Mouse (Mus musculus): Measurements from ENCODE around the gene Osbp.

Gene Osbp

DNA sequence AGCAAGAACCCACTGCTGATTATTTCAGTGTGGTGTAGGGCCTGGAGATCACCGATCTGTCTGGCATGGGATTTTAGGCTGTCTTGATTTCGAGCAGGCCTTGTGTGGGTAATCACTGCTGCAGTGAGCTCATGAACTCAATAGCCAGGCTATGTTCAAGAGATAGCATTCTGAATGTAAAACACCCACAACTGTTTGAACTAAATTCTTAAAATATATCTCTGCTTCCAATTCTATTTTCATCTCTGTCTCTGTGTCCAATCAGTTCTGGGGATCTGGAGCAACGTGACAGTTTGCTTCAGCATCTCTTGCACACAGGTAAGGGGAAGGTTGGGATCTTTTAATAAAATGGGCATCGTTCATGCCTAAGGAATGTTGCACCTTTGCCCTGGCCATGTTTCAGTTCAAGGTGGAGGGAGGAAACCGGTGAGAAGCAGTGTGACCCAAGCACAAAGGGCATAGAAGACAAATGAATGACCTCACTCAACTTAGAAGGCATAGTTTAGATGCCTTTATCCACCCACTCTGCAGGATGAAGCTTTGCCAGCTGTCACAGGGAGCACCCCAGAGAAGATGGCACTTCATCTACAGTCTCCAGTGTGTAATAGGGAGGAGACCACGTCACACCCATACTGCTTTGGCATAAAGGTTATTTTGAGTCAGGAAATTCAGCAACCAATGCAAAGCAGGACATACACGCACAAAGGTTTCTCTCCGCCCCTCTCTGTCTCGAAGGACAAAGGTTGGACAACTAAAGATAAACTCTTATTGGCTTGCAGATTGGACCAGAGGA is 38.7 kb downstream of the Osbp start:
- CTCF ChIA-PET: no interaction called here

DNA sequence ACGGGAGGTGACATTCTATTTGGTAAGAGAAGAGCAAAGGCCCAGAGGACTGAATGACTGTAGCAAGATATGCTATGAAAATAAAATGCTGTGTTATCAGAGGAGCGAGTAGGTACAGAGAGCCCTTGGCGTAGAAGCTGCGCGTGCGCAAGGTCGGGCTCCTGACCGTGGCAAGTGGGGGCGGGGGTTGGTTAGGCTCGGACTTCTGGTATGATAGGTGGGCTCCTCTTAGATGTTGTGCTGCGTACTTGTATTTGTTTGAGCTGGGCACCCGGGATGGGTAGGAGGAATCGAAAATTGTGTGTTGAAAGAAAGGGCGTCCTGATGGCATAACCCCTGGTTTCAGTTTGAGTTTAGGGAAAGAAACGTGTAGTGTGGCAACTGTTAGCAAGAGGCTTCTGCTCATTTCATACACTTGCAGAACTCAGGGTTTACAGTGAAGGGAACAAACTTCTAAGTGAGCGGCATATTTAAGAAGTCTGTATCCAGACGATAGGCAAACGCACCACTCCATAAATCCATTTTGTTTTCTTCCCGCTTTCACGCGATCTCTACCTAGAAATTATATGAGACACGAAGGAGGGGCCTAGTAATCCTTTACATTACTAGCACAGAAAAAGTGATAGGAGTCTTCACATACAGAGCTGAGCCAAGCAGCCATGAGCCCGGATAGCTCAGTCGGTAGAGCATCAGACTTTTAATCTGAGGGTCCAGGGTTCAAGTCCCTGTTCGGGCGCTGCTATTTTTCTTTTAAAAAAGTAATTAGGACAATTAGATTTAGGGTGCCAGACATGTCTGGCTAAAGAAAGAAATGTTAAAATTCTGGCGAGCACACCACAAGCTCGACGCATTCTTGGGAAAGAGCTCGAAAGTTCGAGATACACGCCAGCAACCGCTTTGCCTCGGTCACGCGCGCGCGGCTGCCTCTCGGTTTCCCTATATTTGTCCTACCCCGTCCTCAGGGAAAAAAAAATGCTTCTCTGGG is 39.9 kb downstream of the Osbp start:
- POLR2A ChIA-PET: interaction anchor here in 3 of 4 experiments (0.8 to 6.0 kb wide), 14 partner anchors 10 to 187 kb away, joined by 3 to 45 read pairs (median 4); partner anchors contain the start of genes Osbp (in 3 of the 3) and Patl1 (in 2 of the 3)
- CTCF ChIA-PET: interaction anchor here in 3 of 4 experiments (0.5 to 1.1 kb wide), 4 partner anchors 86 to 906 kb away, joined by 3 to 17 read pairs (median 4); partner anchors contain the start of gene Stx3 (in 1 of the 3)

More for the DNA sequence above, 38.7 kb downstream of the Osbp start:
- POLR2A ChIA-PET: interaction anchor here in 3 of 4 experiments (0.6 to 6.0 kb wide), 10 partner anchors 9 to 706 kb away, joined by 3 to 45 read pairs (median 6); partner anchors contain the start of gene Osbp (in 3 of the 3)

DNA sequence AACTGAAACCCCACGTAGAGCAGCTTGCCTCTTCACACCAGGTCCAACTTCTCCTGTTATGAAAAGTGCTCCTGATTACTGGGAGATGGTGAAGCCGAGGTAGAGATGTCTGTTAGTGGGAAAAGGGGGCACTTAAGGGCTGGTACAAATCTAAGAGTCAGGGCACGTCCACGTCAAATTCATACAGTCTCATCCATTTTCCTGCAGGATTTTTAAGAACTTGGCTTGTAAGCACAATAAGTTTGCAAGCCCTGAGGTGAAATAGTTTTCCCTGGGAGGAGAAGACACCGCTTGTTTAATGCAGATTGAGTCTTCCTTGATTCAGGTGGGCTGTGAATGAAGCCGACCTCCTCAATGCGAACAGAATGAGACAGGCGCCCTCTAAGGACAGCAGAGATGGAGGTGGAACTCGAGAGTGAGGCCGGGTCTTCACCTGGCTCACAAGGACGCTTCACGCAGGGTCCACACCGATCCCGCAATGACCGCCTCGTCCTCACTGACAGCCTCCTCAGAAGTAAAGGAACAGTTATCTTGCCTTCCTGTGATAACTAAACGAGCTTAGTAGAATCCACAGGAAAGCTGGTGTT is 40.7 kb downstream of the Osbp start:
- ChIA-PET CTCF (interaction anchor here in 2 of 4 experiments (0.6 to 1.9 kb wide), 4 partner anchors 187 to 906 kb away, joined by 3 to 4 read pairs (median 4); partner anchors contain the start of gene Stx3 (in 1 of the 2)), POLR2A (interaction anchor here in 3 of 4 experiments (0.8 to 5.4 kb wide), 11 partner anchors 11 to 188 kb away, joined by 3 to 31 read pairs (median 4); partner anchors contain the start of gene Patl1 (in 2 of the 3))

DNA sequence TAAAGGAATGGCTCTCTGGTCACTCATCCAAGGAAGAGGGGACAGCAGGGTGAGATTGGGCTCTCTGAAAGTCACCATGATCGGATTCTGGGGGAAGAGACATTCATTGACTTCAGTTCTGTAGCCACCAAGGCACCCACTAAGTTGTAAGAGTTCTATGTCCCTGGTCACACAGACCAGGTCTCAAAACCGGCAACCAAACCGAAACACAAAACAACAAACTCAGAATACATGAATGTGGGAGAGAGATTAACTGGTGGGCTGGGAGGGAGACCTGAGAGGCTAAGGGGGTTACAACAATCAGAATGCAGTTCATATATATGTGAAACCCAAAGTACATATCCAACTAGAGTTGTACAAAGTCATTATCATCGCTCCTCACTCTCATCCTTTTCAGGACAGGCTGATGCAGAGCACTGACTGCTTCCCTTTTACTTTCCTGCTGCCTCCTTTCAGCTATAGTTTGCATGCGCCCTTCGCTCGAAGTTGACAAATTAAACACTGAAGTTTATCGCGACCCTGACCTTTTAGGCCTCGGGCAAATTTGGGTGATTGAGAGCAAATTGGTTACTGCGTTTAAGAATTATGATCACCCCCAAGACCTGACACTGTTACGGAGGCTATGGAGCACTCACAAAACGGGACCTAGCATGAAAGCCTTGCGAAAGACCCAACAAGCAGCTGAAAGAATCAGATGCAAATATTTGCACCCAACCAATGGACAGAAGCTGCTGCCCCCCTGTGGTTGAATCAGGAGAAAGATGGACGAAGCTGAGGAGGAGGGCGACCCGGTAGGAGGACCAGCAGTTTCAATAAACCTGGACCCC is 41.6 kb downstream of the Osbp start:
- POLR2A ChIA-PET: interaction anchor here (0.5 to 5.5 kb wide), 23 partner anchors 8 to 237 kb away, joined by 3 to 65 read pairs (median 5); partner anchors contain the start of genes Osbp (in 3 of the 4), Patl1 (in 2 of the 4), Mrpl16 (in 1 of the 4) and Stx3 (in 1 of the 4)
- CTCF ChIA-PET: interaction anchor here in 3 of 4 experiments (0.6 to 2.2 kb wide), 11 partner anchors 16 to 1151 kb away, joined by 3 to 12 read pairs (median 4); partner anchors contain the start of gene Osbp (in 1 of the 3)

DNA sequence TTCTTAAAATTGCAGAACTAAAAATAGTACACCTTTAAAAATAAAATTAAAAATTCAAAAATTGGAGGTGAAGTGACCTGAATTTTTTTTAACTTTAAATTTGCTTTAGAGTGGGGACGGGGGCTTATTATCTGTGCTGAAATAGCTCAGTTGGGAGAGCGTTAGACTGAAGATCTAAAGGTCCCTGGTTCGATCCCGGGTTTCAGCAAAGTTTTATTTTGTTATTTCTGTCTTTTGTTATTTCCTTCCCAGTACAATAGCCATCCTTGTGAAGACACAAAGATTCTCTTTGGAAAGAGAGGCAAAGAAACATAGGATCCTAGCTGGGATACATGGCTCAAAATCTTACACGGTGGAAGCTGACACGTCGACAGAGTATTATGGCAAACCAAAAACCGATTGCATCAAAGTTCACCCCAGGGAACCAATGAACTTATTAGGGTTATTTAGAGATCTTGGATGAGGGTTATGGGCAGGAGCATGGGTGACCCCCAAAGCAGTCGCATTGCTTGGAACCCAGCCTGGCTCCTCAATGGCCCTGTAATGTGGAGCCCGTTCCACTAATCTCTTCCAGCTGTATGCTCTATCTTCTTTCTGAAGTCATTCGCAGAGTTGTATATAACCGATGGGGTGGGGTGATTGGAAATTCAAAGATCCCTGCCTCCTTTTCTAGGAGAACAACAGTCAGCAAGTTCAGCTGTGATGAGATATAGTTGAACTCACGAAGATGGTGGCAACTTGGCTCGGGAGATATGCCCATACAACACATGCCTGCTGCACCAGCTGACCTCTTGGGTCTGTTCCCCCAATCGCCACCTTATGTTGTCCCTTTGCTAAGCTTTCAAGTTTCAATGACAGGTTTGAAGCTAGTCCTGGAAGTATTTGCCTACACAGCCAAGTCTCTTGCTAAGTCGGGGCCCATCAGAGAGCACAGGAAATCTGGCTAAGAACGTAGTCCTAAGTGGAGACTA is 43.0 kb downstream of the Osbp start:
- ChIA-PET POLR2A (interaction anchor here (0.5 to 5.5 kb wide), 29 partner anchors 8 to 1330 kb away, joined by 3 to 65 read pairs (median 6); partner anchors contain the start of genes Osbp (in 3 of the 4), Patl1 (in 2 of the 4), Mrpl16 (in 1 of the 4) and Stx3 (in 1 of the 4)), CTCF (interaction anchor here (0.5 to 2.2 kb wide), 9 partner anchors 10 to 231 kb away, joined by 3 to 12 read pairs (median 5); partner anchors contain the start of genes Osbp (in 1 of the 4) and Stx3 (in 1 of the 4))

DNA sequence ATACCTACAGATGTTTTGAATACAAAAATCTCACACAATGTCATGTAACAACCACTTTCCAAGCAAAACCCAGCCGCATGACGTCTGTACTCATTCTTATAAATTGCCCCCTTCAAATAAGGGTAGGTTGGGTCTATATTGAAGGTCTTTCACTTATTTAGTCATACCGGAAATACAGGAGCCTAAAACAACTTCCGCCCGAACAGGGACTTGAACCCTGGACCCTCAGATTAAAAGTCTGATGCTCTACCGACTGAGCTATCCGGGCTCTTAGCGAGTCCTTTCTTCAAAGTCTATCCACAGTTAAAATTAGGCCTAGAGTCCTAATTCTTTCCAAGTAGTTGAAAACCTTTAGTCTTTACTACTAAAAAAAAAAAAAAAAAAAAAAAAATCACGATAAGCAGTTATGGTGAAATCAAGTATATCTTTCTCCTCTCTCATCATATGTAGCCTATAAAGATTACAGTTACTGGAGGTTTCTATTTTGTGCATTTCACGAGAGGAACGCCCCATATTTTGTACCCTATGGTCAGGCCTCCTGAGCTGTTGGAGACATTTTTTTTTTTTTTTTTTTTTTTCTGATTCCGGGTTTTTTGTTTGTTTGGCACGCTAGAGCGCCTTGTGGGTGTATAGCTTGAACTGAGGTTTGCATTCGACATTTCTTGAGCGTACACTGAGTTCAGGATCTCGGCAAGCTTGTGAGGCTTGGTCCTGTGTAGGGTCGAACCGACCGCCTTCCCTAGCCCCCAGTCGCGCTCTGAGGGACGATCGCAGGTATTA is 44.0 kb downstream of the Osbp start:
- CTCF ChIA-PET: interaction anchor here in 3 of 4 experiments (0.6 to 0.7 kb wide), 7 partner anchors 14 to 1523 kb away, joined by 4 to 9 read pairs (median 6); no protein-coding TSS in a partner anchor
- POLR2A ChIA-PET: interaction anchor here (0.5 to 5.5 kb wide), 36 partner anchors 7 to 1331 kb away, joined by 3 to 65 read pairs (median 4); partner anchors contain the start of genes Osbp (in 2 of the 4) and Patl1 (in 2 of the 4)

DNA sequence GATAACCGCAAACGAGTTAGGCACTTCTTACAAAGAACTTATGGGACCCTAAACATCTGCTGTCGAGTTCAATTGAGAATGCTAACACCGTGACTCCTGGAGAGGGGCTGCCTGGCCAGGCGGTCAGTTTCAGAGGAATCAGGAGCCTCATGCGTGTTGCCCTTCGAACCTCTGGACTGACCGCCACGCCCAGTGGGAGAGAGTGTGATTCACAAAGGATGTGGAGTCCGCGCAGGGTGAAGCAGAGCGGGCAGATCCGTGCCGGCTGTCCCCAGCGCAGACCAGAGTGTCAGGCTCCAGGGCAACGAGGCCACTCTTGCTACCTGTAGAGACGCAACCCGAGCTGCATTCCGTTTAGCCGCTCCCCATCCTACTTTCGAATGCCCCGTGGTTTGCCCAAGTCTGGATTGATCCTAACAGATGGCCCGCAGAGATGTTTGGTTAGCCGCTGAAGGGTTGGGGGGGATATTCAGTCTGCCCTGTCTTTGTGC is 44.6 kb downstream of the Osbp start:
- ChIA-PET CTCF (interaction anchor here in 2 of 4 experiments (0.7 to 2.2 kb wide), 3 partner anchors 9 to 205 kb away, joined by 4 to 9 read pairs (median 4); no protein-coding TSS in a partner anchor), POLR2A (interaction anchor here in 3 of 4 experiments (0.6 to 5.5 kb wide), 32 partner anchors 8 to 895 kb away, joined by 3 to 65 read pairs (median 6); partner anchors contain the start of genes Osbp (in 2 of the 3), Patl1 (in 2 of the 3) and Stx3 (in 1 of the 3))

DNA sequence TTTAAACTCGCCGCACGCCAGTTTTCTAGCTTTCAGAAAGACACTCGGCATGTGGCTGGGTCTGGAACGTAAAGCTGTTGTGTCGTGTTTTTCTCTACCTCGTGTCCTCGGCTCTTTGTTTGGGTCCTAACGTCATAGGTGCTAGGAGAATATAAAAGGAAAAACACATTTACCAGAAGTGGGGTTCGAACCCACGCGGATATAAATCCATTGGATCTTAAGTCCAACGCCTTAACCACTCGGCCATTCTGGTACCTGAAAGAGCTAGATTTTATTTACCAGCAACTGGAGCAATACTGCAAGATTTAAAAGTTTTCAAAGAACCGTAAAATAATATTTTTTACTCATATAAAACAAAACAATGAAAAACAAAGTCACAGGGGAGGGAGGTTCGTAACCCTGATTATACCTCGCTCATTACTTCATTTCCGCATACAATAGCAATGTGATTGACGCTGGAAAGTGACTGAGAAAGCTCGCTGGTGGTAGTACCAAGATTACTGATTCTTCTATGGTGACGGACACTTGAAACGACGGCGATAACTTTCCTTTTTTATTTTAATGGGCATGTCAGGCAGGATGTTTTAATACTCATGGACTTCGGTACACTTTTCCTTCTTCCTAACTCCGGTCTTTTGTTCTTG is 45.3 kb downstream of the Osbp start:
- ChIA-PET POLR2A (interaction anchor here in 3 of 4 experiments (0.6 to 5.5 kb wide), 30 partner anchors 8 to 1414 kb away, joined by 3 to 65 read pairs (median 3); partner anchors contain the start of genes Osbp (in 2 of the 3), Patl1 (in 2 of the 3) and Stx3 (in 2 of the 3)), CTCF (interaction anchor here in 3 of 4 experiments (0.6 to 2.2 kb wide), 5 partner anchors 10 to 491 kb away, joined by 3 to 9 read pairs (median 4); no protein-coding TSS in a partner anchor)

DNA sequence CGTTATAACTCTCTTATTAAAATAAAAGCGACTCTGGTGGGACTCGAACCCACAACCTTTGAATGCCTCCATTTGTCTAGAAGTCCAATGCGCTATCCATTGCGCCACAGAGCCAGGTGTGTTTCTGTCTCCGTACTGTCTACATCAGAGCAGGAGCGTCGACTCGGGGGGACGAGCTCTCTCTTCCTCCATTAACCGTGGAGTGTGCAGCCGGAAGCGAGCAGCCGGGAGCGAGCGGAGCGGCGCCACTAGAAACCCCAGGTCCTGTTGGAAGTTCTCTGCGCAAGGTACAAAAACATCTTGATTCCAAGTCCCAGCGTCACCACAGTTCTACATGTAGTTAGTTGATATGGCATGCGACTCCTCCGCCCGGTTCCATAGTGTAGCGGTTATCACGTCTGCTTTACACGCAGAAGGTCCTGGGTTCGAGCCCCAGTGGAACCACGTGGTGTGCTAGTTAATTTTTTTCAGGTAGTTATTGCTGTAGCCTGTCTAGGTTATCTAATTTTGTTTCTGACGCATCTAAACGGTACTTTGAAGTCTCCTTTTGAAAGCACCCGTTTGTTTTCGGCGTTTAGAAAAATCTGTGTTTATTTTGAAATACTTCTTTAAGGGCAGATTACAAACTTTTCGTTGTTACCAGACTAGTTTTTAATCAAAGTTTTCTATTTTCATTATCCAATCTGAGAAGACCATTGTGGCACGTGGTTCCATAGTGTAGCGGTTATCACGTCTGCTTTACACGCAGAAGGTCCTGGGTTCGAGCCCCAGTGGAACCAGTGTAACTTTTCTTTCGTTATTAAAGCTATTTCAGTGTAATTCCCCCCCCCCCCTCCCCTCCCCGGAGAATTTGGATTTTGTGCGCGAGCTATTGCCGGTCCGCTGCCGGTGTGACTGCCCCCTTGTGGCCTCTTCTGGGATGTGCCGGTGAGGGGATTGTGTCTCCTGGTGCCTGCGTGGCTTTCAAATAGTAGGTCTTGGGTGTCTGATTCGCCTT is 46.1 kb downstream of the Osbp start:
- CTCF ChIA-PET: interaction anchor here (0.6 to 2.2 kb wide), 8 partner anchors 10 to 1335 kb away, joined by 3 to 9 read pairs (median 5); no protein-coding TSS in a partner anchor
- POLR2A ChIA-PET: interaction anchor here (0.6 to 5.5 kb wide), 37 partner anchors 9 to 1486 kb away, joined by 3 to 65 read pairs (median 3); partner anchors contain the start of genes Osbp (in 2 of the 4), Patl1 (in 2 of the 4), Stx3 (in 2 of the 4) and Cpsf7 (in 1 of the 4)

DNA sequence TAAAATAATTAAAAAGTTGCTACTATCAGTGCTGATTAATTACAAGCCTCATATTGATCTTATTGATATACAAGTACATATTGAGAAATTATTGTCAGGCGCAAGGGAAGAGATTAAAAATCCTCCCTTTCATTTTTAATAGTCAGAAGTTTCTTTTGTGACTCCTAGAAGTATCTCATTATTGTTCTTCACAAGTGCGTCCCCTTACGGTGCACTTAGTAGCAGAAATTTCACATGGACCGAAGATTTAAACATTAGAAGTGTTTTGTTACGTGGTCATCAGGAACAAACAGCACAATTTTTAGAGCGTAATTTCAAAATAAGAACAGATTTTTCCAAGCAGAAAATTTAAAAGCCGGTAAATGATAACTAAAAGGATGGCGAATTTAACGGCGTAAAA is 46.9 kb downstream of the Osbp start:
- POLR2A ChIA-PET: interaction anchor here in 3 of 4 experiments (0.6 to 5.5 kb wide), 11 partner anchors 10 to 1487 kb away, joined by 3 to 65 read pairs (median 4); partner anchors contain the start of genes Osbp (in 2 of the 3), Cpsf7 (in 1 of the 3), Sdhaf2 (in 1 of the 3) and Zfp91 (in 1 of the 3)

DNA sequence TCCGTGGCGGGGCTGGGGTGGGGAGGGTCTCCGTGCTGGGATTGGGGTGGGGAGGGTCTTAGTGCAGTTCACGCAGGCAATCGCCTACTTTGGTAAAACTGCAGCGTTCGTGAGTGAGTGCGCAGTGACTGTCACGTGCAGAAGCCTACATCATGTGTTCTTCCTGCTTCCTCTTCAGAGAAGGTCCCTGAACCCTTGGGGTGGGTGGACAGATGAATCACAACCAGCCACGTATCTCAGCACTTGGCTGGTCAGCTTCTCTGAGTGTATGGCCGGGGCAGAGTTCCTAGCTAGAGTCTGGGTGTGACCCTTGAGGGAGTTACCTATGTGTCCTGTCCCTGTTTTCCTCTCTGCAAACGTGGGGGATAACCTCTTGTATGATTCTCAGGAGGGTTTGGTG is 47.5 kb downstream of the Osbp start:
- POLR2A ChIA-PET: interaction anchor here in 1 of 4 experiments (1.6 kb wide), 1 partner anchor 48 kb away, joined by 5 read pairs; no protein-coding TSS in a partner anchor
- CTCF ChIA-PET: interaction anchor here in 1 of 4 experiments (0.9 kb wide), 1 partner anchor 48 kb away, joined by 3 read pairs; no protein-coding TSS in a partner anchor

More for the DNA sequence above, 46.9 kb downstream of the Osbp start:
- CTCF ChIA-PET: interaction anchor here in 2 of 4 experiments (0.6 to 2.2 kb wide), 3 partner anchors 11 to 1336 kb away, joined by 8 to 9 read pairs (median 9); no protein-coding TSS in a partner anchor

DNA sequence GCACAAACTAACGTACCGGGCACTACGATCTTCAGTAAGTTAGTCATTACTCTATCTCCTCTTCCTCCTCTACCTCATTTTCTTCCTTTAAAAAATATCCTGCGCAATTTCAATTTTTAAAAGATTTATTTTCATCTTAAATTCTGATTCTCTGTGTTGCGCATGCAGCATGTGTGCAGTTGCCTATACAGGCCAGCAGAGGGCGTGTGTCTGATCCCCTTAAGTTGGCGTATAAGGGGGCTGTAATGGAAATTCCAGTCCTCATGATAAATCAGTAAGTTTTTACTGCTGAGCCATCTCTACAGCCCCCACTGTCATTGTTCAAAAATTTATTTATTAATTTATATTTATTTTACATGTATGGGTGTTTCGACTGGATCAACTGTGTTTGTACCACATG is 50.0 kb downstream of the Osbp start:
- ChIA-PET CTCF (interaction anchor here in 2 of 4 experiments (0.6 to 1.3 kb wide), 2 partner anchors 50 to 278 kb away, joined by 3 to 4 read pairs; no protein-coding TSS in a partner anchor), POLR2A (no interaction called here)

Data from embryonic stem cell, embryonic (primary cell).